In the genomic region with DNA sequence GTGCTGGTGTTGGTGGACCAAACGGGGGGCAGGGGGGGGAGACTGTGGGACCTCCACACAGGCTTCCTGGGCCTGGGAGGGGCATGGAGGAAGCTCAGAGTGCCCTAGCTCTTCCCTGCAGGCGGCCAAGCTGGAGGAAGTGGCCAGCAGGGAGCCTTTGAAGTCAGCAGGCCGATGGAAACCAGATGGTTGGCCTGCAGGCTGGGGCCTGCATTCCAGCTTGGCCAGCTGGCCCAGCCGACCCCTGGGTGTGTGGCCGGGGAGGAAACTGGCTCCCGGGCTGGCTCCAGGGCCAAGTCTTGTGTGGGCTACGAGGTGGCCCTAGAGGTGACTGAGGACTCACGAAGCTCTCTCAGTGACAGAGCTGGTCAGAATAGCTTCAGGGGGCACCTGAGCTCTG, we compare ENCODE assay signal across 9 mouse cellular contexts. TPM values are rescaled to one million over a fixed set of nuclear protein-coding genes. Genes with fewer than 3 reads are reported as not detected.
A peak's percentile ranks its signal among the peaks of the same experiment; 100 is the strongest.
DNase-seq lines count a peak whose midpoint lies in the region; ATAC-seq lines count a peak whose summit lies in the region.
"Had no signal": no experiment of that assay in that cellular context is flagged by ENCODE, and none has a peak within 500 bp of the region (broad histone marks: within the 10 kb centered on the region; RNA-seq: fewer than 3 reads in every experiment).

No protein-coding gene starts in this region.

- H3K4me2 ChIP-seq in heart, embryonic 16.5 days (ENCODE audit: low read depth, low read length), result no peak overlapping the region

- ATAC-seq in heart, embryonic 16.5 days (replicated peaks; ENCODE audit: extremely low read depth, insufficient read depth, low FRiP score), result no peak

- 13% methylated on average over 8 of the region's 8 CpGs for WGBS in heart, embryonic 16.5 days
- whole genome bisulfite sequencing in midbrain, embryonic 10.5 days, result 21% methylated on average over 8 of the region's 8 CpGs

- H3K9ac ChIP-seq in heart, embryonic 16.5 days (ENCODE audit: low read length), result peak overlapping the region; percentile 51

- peaks cover 50% of the 10 kb centered on the region for H3K4me1 ChIP-seq in heart, embryonic 16.5 days (ENCODE audit: control insufficient read depth, insufficient read depth, low read length)
- H3K4me1 ChIP-seq in midbrain, embryonic 10.5 days, result peaks cover 83% of the 10 kb centered on the region

- no peaks in the 10 kb centered on the region for H3K36me3 ChIP-seq in heart, embryonic 16.5 days (ENCODE audit: control insufficient read depth, insufficient read depth)
- H3K36me3 ChIP-seq in midbrain, embryonic 10.5 days, result peaks cover 74% of the 10 kb centered on the region

- no peaks in the 10 kb centered on the region for H3K9me3 ChIP-seq in heart, embryonic 16.5 days (replicated peaks; ENCODE audit: control insufficient read depth, low read length)
- H3K9me3 ChIP-seq in midbrain, embryonic 10.5 days (replicated peaks), result no peaks in the 10 kb centered on the region
- H3K9me3 ChIP-seq: megakaryocyte, embryonic 14.5 days had no signal

- peak; percentile 46 for DNase-seq in right cerebral cortex, adult 18-20 months
- no peak for DNase-seq in right cerebral cortex, postnatal 25 days
- DNase-seq in embryo, embryonic 9.5 days (ENCODE audit: extremely low spot score), result peak; percentile 74
- DNase-seq in kidney, postnatal 10 days, result peak; percentile 88
- peak; percentile 66 for DNase-seq in midbrain, embryonic 10.5 days (ENCODE audit: low spot score)
- no peak for DNase-seq in spleen, postnatal 10 days (ENCODE audit: low spot score in 2 of 2)
- no peak for DNase-seq in spleen, adult 12 weeks (ENCODE audit: low spot score)

- no peaks in the 10 kb centered on the region for H3K27me3 ChIP-seq in heart, embryonic 16.5 days (ENCODE audit: control insufficient read depth, insufficient read depth, low read length)
- H3K27me3 ChIP-seq in midbrain, embryonic 10.5 days (ENCODE audit: low read depth, poor library complexity, severe bottlenecking), result peaks cover 20% of the 10 kb centered on the region
- H3K27me3 ChIP-seq: megakaryocyte, embryonic 14.5 days had no signal

- peak overlapping the region; percentile 29; the same call in 1 of the 2 replicates for H3K27ac ChIP-seq in heart, embryonic 16.5 days (ENCODE audit: low read length)
- peak overlapping the region; percentile 71 for H3K27ac ChIP-seq in midbrain, embryonic 10.5 days (replicated peaks)

- H3K4me3 ChIP-seq in heart, embryonic 16.5 days (ENCODE audit: low read length), result no peak overlapping the region
- peak overlapping the region; percentile 25 for H3K4me3 ChIP-seq in midbrain, embryonic 10.5 days

RNA-seq across cellular contexts. Expression of a gene that starts 5.9 kb away (rescaled TPM):
- 1.5 and 2.3 TPM in 2 replicates for polyA plus RNA-seq in heart, embryonic 16.5 days (2015; fragmentation: Nextera tagmentation; extraction: Ambion mirVana)
- polyA plus RNA-seq in midbrain, embryonic 10.5 days (2016; fragmentation: Nextera tagmentation; extraction: Ambion mirVana), result 12.5 and 13.4 TPM in 2 replicates

RNA-seq across cellular contexts. Expression of a gene that starts 11.7 kb away (rescaled TPM):
- 112 and 114 TPM in 2 replicates for polyA plus RNA-seq in heart, embryonic 16.5 days (2015; fragmentation: Nextera tagmentation; extraction: Ambion mirVana)
- 126 and 154 TPM in 2 replicates for polyA plus RNA-seq in midbrain, embryonic 10.5 days (2016; fragmentation: Nextera tagmentation; extraction: Ambion mirVana)

RNA-seq across cellular contexts. Expression of a gene that starts 16.0 kb away (rescaled TPM):
- polyA plus RNA-seq in heart, embryonic 16.5 days (2015; fragmentation: Nextera tagmentation; extraction: Ambion mirVana), result 0.49 and 0.64 TPM in 2 replicates
- polyA plus RNA-seq in midbrain, embryonic 10.5 days (2016; fragmentation: Nextera tagmentation; extraction: Ambion mirVana), result 1.0 and 1.2 TPM in 2 replicates

RNA-seq across cellular contexts. Expression of a gene that starts 22.1 kb away (rescaled TPM):
- 2.4 and 13.2 TPM in 2 replicates for polyA plus RNA-seq in heart, embryonic 16.5 days (2015; fragmentation: Nextera tagmentation; extraction: Ambion mirVana)
- polyA plus RNA-seq in midbrain, embryonic 10.5 days (2016; fragmentation: Nextera tagmentation; extraction: Ambion mirVana), result 2.0 and 5.5 TPM in 2 replicates

RNA-seq across cellular contexts. Expression of a gene that starts 24.0 kb away (rescaled TPM):
- 44.9 and 45.2 TPM in 2 replicates for polyA plus RNA-seq in heart, embryonic 16.5 days (2015; fragmentation: Nextera tagmentation; extraction: Ambion mirVana)
- 69.8 and 70.8 TPM in 2 replicates for polyA plus RNA-seq in midbrain, embryonic 10.5 days (2016; fragmentation: Nextera tagmentation; extraction: Ambion mirVana)

Comparison
In these comparisons a context has a peak if more than half of its experiments do, and no peak if none do; other contexts are left out.
1. DNase-seq: peak in right cerebral cortex, adult 18-20 months (single experiment), embryo, embryonic 9.5 days (single experiment), kidney, postnatal 10 days (single experiment) and midbrain, embryonic 10.5 days (single experiment); none in right cerebral cortex, postnatal 25 days (single experiment), spleen, postnatal 10 days (0 of 2) and spleen, adult 12 weeks (single experiment).